Mouse (Mus musculus): Measurements from ENCODE around the gene Ewsr1. TPM values are rescaled to one million over a fixed set of nuclear protein-coding genes. Genes with fewer than 3 reads are reported as not detected.
A peak's percentile ranks its signal among the peaks of the same experiment; 100 is the strongest.

Gene Ewsr1
- polyA plus RNA-seq, 1 experiment = 449 TPM

GRCm38 (mm10) chr11:5055945-5056938, 42.8 kb downstream of the Ewsr1 start:
- no peak overlapping the region for H3K27ac ChIP-seq (ENCODE audit: insufficient read depth, low read length)
- peaks cover 9% of the 10 kb centered on the region for H3K4me1 ChIP-seq (ENCODE audit: control insufficient read depth, insufficient read depth, low read length)
- no peak overlapping the region for H3K4me3 ChIP-seq (replicated peaks; ENCODE audit: insufficient read depth, low read depth, low read length)
- no peak for DNase-seq
- H3K27me3 ChIP-seq (ENCODE audit: control insufficient read depth, insufficient read depth, low read length) = no peaks in the 10 kb centered on the region; the same call in 1 of the 2 replicates
- WGBS = 71% methylated on average over 23 of the region's 23 CpGs
- TF ChIP-seq CTCF (IDR thresholded peaks at IDR 0.05; ENCODE audit: borderline replicate concordance, insufficient read depth, low read depth, low read length) = no peak
- no peak for TF ChIP-seq POLR2A (IDR thresholded peaks at IDR 0.05; ENCODE audit: borderline replicate concordance, insufficient read depth, low read length)

- TF ChIP-seq POLR2A (IDR thresholded peaks at IDR 0.05; ENCODE audit: borderline replicate concordance, insufficient read depth, low read length) (no peak), CTCF (IDR thresholded peaks at IDR 0.05; ENCODE audit: borderline replicate concordance, insufficient read depth, low read depth, low read length) (no peak)
- WGBS = 85% methylated on average over 6 of the region's 6 CpGs
- H3K4me1 ChIP-seq (ENCODE audit: control insufficient read depth, insufficient read depth, low read length) = peaks cover 9% of the 10 kb centered on the region
- DNase-seq = no peak
- H3K4me3 ChIP-seq (replicated peaks; ENCODE audit: insufficient read depth, low read depth, low read length) = no peak overlapping the region
- no peak overlapping the region for H3K27ac ChIP-seq (ENCODE audit: insufficient read depth, low read length)
- no peaks in the 10 kb centered on the region; the same call in 1 of the 2 replicates for H3K27me3 ChIP-seq (ENCODE audit: control insufficient read depth, insufficient read depth, low read length)
These were observed 44.2 kb downstream of the Ewsr1 start for GRCm38 (mm10) chr11:5054874-5055273.

GRCm38 (mm10) chr11:5054151-5054550, 44.9 kb downstream of the Ewsr1 start:
- peaks cover 9% of the 10 kb centered on the region for H3K4me1 ChIP-seq (ENCODE audit: control insufficient read depth, insufficient read depth, low read length)
- no peak for DNase-seq
- no peak overlapping the region for H3K27ac ChIP-seq (ENCODE audit: insufficient read depth, low read length)
- H3K4me3 ChIP-seq (replicated peaks; ENCODE audit: insufficient read depth, low read depth, low read length) = no peak overlapping the region
- TF ChIP-seq POLR2A (IDR thresholded peaks at IDR 0.05; ENCODE audit: borderline replicate concordance, insufficient read depth, low read length) (no peak), CTCF (IDR thresholded peaks at IDR 0.05; ENCODE audit: borderline replicate concordance, insufficient read depth, low read depth, low read length) (no peak)
- 93% methylated on average over 14 of the region's 14 CpGs for WGBS
- no peaks in the 10 kb centered on the region; the same call in 1 of the 2 replicates for H3K27me3 ChIP-seq (ENCODE audit: control insufficient read depth, insufficient read depth, low read length)

- no peak overlapping the region for H3K27ac ChIP-seq (ENCODE audit: insufficient read depth, low read length)
- 81% methylated on average over 10 of the region's 10 CpGs for WGBS
- no peak for DNase-seq
- no peak for TF ChIP-seq CTCF (IDR thresholded peaks at IDR 0.05; ENCODE audit: borderline replicate concordance, insufficient read depth, low read depth, low read length)
- peaks cover 9% of the 10 kb centered on the region for H3K4me1 ChIP-seq (ENCODE audit: control insufficient read depth, insufficient read depth, low read length)
- H3K4me3 ChIP-seq (replicated peaks; ENCODE audit: insufficient read depth, low read depth, low read length) = no peak overlapping the region
- H3K27me3 ChIP-seq (ENCODE audit: control insufficient read depth, insufficient read depth, low read length) = no peaks in the 10 kb centered on the region
These were observed 46.7 kb downstream of the Ewsr1 start for GRCm38 (mm10) chr11:5052200-5052854.

GRCm38 (mm10) chr11:5051629-5052028, 47.4 kb downstream of the Ewsr1 start:
- H3K27ac ChIP-seq (ENCODE audit: insufficient read depth, low read length) = no peak overlapping the region
- no peak overlapping the region for H3K4me3 ChIP-seq (replicated peaks; ENCODE audit: insufficient read depth, low read depth, low read length)
- 94% methylated on average over 10 of the region's 10 CpGs for WGBS
- peaks cover 9% of the 10 kb centered on the region for H3K4me1 ChIP-seq (ENCODE audit: control insufficient read depth, insufficient read depth, low read length)
- no peak for DNase-seq
- H3K27me3 ChIP-seq (ENCODE audit: control insufficient read depth, insufficient read depth, low read length) = no peaks in the 10 kb centered on the region
- TF ChIP-seq CTCF (IDR thresholded peaks at IDR 0.05; ENCODE audit: borderline replicate concordance, insufficient read depth, low read depth, low read length) (no peak), POLR2A (IDR thresholded peaks at IDR 0.05; ENCODE audit: borderline replicate concordance, insufficient read depth, low read length) (no peak)

GRCm38 (mm10) chr11:5046321-5046926, 52.6 kb downstream of the Ewsr1 start:
- WGBS = 56% methylated on average over 12 of the region's 12 CpGs
- DNase-seq = no peak
- H3K4me1 ChIP-seq (ENCODE audit: control insufficient read depth, insufficient read depth, low read length) = peaks cover 23% of the 10 kb centered on the region
- TF ChIP-seq POLR2A (IDR thresholded peaks at IDR 0.05; ENCODE audit: borderline replicate concordance, insufficient read depth, low read length) (no peak), CTCF (IDR thresholded peaks at IDR 0.05; ENCODE audit: borderline replicate concordance, insufficient read depth, low read depth, low read length) (no peak)
- no peak overlapping the region for H3K27ac ChIP-seq (ENCODE audit: insufficient read depth, low read length)
- no peak overlapping the region for H3K4me3 ChIP-seq (replicated peaks; ENCODE audit: insufficient read depth, low read depth, low read length)
- no peaks in the 10 kb centered on the region for H3K27me3 ChIP-seq (ENCODE audit: control insufficient read depth, insufficient read depth, low read length)

GRCm38 (mm10) chr11:5042645-5043381, 56.3 kb downstream of the Ewsr1 start:
- TF ChIP-seq POLR2A (IDR thresholded peaks at IDR 0.05; ENCODE audit: borderline replicate concordance, insufficient read depth, low read length) (no peak), CTCF (IDR thresholded peaks at IDR 0.05; ENCODE audit: borderline replicate concordance, insufficient read depth, low read depth, low read length) (no peak)
- 39% methylated on average over 8 of the region's 8 CpGs for WGBS
- Histone ChIP-seq H3K4me3 (replicated peaks; ENCODE audit: insufficient read depth, low read depth, low read length) (no peak overlapping the region), H3K27ac (ENCODE audit: insufficient read depth, low read length) (peak overlapping the region; percentile 34; the same call in 1 of the 2 replicates), H3K27me3 (ENCODE audit: control insufficient read depth, insufficient read depth, low read length) (no peaks in the 10 kb centered on the region), H3K4me1 (ENCODE audit: control insufficient read depth, insufficient read depth, low read length) (peaks cover 48% of the 10 kb centered on the region)
- peak; percentile 49 to 68 for DNase-seq

All from cerebellum, adult 2 months (tissue).